Mouse (Mus musculus) limb, embryonic 13.5 days (tissue): ENCODE data around the gene Fam126a. TPM values are rescaled to one million over a fixed set of nuclear protein-coding genes. Genes with fewer than 3 reads are reported as not detected.

ENCODE experiments used
- ATAC-seq: fragments of 200-750 bp; cut with Nextera tagmentation; 2 replicates; pipeline ENCODE4 v1.8.0; 2017; ENCODE audit warnings: low read depth, moderate number of reproducible peaks, moderate TSS enrichment; ENCODE audit not compliant: low FRiP score
- H3K27ac ChIP-seq: fragments of 300-500 bp; sonication (generic); 2 replicates; pipeline ENCODE4 v1.5.1; 2015; ENCODE audit warnings: inconsistent platforms, mild to moderate bottlenecking, moderate library complexity
- H3K27me3 ChIP-seq: fragments of 300-500 bp; sonication (generic); 2 replicates; pipeline ENCODE4 v1.6.1; 2015; ENCODE audit warnings: mild to moderate bottlenecking, inconsistent platforms
- H3K36me3 ChIP-seq: fragments of 300-500 bp; sonication (generic); 2 replicates; pipeline ENCODE4 v1.6.1; 2015; ENCODE audit warnings: inconsistent platforms, mild to moderate bottlenecking, moderate library complexity
- H3K4me1 ChIP-seq: fragments of 300-500 bp; sonication (generic); 2 replicates; pipeline ENCODE4 v1.6.1; 2015; ENCODE audit warnings: inconsistent platforms
- H3K4me2 ChIP-seq: fragments of 300-500 bp; sonication (generic); replicated peaks from 2 replicates; pipeline ENCODE4 v1.6.1; 2015; ENCODE audit warnings: inconsistent platforms, mild to moderate bottlenecking, moderate library complexity
- H3K4me3 ChIP-seq: fragments of 300-500 bp; sonication (generic); 2 replicates; pipeline ENCODE4 v1.5.1; 2015; ENCODE audit warnings: moderate library complexity, mild to moderate bottlenecking, inconsistent platforms
- H3K9ac ChIP-seq: fragments of 300-500 bp; sonication (generic); 2 replicates; pipeline ENCODE4 v1.6.1; 2015; ENCODE audit warnings: mild to moderate bottlenecking, inconsistent platforms
- H3K9me3 ChIP-seq: fragments of 300-500 bp; sonication (generic); 2 replicates; pipeline ENCODE4 v1.6.1; 2016; ENCODE audit warnings: inconsistent platforms
- WGBS: fragments of 180-500 bp; shearing (Covaris S2); methylation state at CpG from one replicate; pipeline ENCODE4 v1.1.7; 2015; 5-methylcytosine and 5-hydroxymethylcytosine counted together
- polyA plus RNA-seq: library from polyadenylated mRNA; unstranded; fragments of >200 nt; fragmentation: Nextera tagmentation; extraction: Ambion mirVana; gene quantifications from 2 replicates; pipeline ENCODE4 v1.2.1, GENCODE M21; 2015

Gene Fam126a
- polyA plus RNA-seq, result 27.7 and 33.8 TPM in 2 replicates

- Histone ChIP-seq H3K9me3 (no peaks in the 10 kb centered on the region), H3K36me3 (no peaks in the 10 kb centered on the region), H3K4me1 (peaks cover 8% of the 10 kb centered on the region), H3K27ac (peak within 1 kb of the TSS; percentile 81), H3K4me2 (peak within 1 kb of the TSS; percentile 83), H3K27me3 (no peaks in the 10 kb centered on the region), H3K9ac (peak within 1 kb of the TSS; percentile 92), H3K4me3 (peak within 1 kb of the TSS; percentile 89)
- peak; percentile 100 for ATAC-seq
- WGBS, result 0% methylated on average over 13 of the region's 16 CpGs
Observed at GRCm38 (mm10) chr5:24030579-24030969, at the start of gene Fam126a. Gene Fam126a (minus strand): TSS chr5:24030690.

GRCm38 (mm10) chr5:24078420-24079179, 48.1 kb upstream of the Fam126a start:
- no peak overlapping the region for H3K27ac ChIP-seq
- no peak for ATAC-seq
- no peak overlapping the region for H3K4me3 ChIP-seq
- H3K4me2 ChIP-seq, result no peak overlapping the region
- no peak overlapping the region for H3K9ac ChIP-seq
- no peaks in the 10 kb centered on the region for H3K9me3 ChIP-seq
- WGBS, result 82% methylated on average over 7 of the region's 7 CpGs
- peaks cover 5% of the 10 kb centered on the region; the same call in 1 of the 2 replicates for H3K4me1 ChIP-seq
- no peaks in the 10 kb centered on the region for H3K27me3 ChIP-seq
- H3K36me3 ChIP-seq, result no peaks in the 10 kb centered on the region

- peaks cover 5% of the 10 kb centered on the region; the same call in 1 of the 2 replicates for H3K4me1 ChIP-seq
- H3K27ac ChIP-seq, result no peak overlapping the region
- H3K9me3 ChIP-seq, result no peaks in the 10 kb centered on the region
- no peak overlapping the region for H3K9ac ChIP-seq
- peak overlapping the region; percentile 54 for H3K4me2 ChIP-seq
- no peaks in the 10 kb centered on the region for H3K27me3 ChIP-seq
- no peaks in the 10 kb centered on the region for H3K36me3 ChIP-seq
- peak overlapping the region; percentile 34; the same call in 1 of the 2 replicates for H3K4me3 ChIP-seq
- ATAC-seq, result no peak
- 15% methylated on average over 7 of the region's 7 CpGs for WGBS
Observed at GRCm38 (mm10) chr5:24077739-24078306, 47.3 kb upstream of the Fam126a start.

GRCm38 (mm10) chr5:24076986-24077718, 46.7 kb upstream of the Fam126a start:
- no peak overlapping the region for H3K27ac ChIP-seq
- no peaks in the 10 kb centered on the region for H3K9me3 ChIP-seq
- no peaks in the 10 kb centered on the region for H3K36me3 ChIP-seq
- WGBS, result 3% methylated on average over 15 of the region's 15 CpGs
- no peak overlapping the region for H3K9ac ChIP-seq
- no peaks in the 10 kb centered on the region for H3K27me3 ChIP-seq
- H3K4me2 ChIP-seq, result peak overlapping the region; percentile 54
- peaks cover 5% of the 10 kb centered on the region; the same call in 1 of the 2 replicates for H3K4me1 ChIP-seq
- peak overlapping the region; percentile 34 for H3K4me3 ChIP-seq
- ATAC-seq, result peak; percentile 89

- no peak for ATAC-seq
- Histone ChIP-seq H3K27me3 (no peaks in the 10 kb centered on the region), H3K4me3 (no peak overlapping the region), H3K9ac (no peak overlapping the region), H3K4me1 (peaks cover 6% of the 10 kb centered on the region; the same call in 1 of the 2 replicates), H3K36me3 (no peaks in the 10 kb centered on the region), H3K27ac (no peak overlapping the region), H3K9me3 (no peaks in the 10 kb centered on the region), H3K4me2 (no peak overlapping the region)
- 55% methylated on average over 6 of the region's 6 CpGs for WGBS
Observed at GRCm38 (mm10) chr5:24072031-24072430, 41.5 kb upstream of the Fam126a start.

- Histone ChIP-seq H3K27me3 (no peaks in the 10 kb centered on the region), H3K27ac (no peak overlapping the region), H3K9me3 (no peaks in the 10 kb centered on the region), H3K4me2 (no peak overlapping the region), H3K4me3 (no peak overlapping the region), H3K9ac (no peak overlapping the region), H3K36me3 (no peaks in the 10 kb centered on the region), H3K4me1 (0 out of 2 replicates have a peak, but pooled peaks cover 3% of the 10 kb centered on the region)
- WGBS, result 72% methylated on average over 6 of the region's 6 CpGs
- no peak for ATAC-seq
Observed at GRCm38 (mm10) chr5:24068955-24069354, 38.5 kb upstream of the Fam126a start.

- no peaks in the 10 kb centered on the region for H3K27me3 ChIP-seq
- no peak overlapping the region for H3K4me3 ChIP-seq
- no peaks in the 10 kb centered on the region for H3K36me3 ChIP-seq
- WGBS, result 74% methylated on average over 4 of the region's 4 CpGs
- no peak overlapping the region for H3K9ac ChIP-seq
- H3K9me3 ChIP-seq, result no peaks in the 10 kb centered on the region
- no peaks in the 10 kb centered on the region for H3K4me1 ChIP-seq
- no peak overlapping the region for H3K4me2 ChIP-seq
- ATAC-seq, result 0 out of 2 replicates have a peak, but pooled peaks have one; percentile 36
- H3K27ac ChIP-seq, result no peak overlapping the region
Observed at GRCm38 (mm10) chr5:24063545-24063944, 33.1 kb upstream of the Fam126a start.

GRCm38 (mm10) chr5:24063034-24063433, 32.5 kb upstream of the Fam126a start:
- H3K36me3 ChIP-seq, result no peaks in the 10 kb centered on the region
- no peaks in the 10 kb centered on the region for H3K27me3 ChIP-seq
- no peak overlapping the region for H3K4me2 ChIP-seq
- H3K4me1 ChIP-seq, result no peaks in the 10 kb centered on the region
- no peak overlapping the region for H3K9ac ChIP-seq
- ATAC-seq, result no peak
- WGBS, result 79% methylated on average over 6 of the region's 6 CpGs
- no peaks in the 10 kb centered on the region for H3K9me3 ChIP-seq
- no peak overlapping the region for H3K4me3 ChIP-seq
- no peak overlapping the region for H3K27ac ChIP-seq

GRCm38 (mm10) chr5:24060949-24061348, 30.5 kb upstream of the Fam126a start:
- Histone ChIP-seq H3K4me2 (no peak overlapping the region), H3K36me3 (no peaks in the 10 kb centered on the region), H3K9me3 (no peaks in the 10 kb centered on the region), H3K9ac (no peak overlapping the region), H3K27me3 (no peaks in the 10 kb centered on the region), H3K4me3 (no peak overlapping the region), H3K27ac (no peak overlapping the region), H3K4me1 (no peaks in the 10 kb centered on the region)
- WGBS, result 53% methylated on average over 3 of the region's 3 CpGs
- no peak for ATAC-seq

- H3K9ac ChIP-seq, result no peak overlapping the region
- no peaks in the 10 kb centered on the region for H3K27me3 ChIP-seq
- peaks cover 5% of the 10 kb centered on the region for H3K9me3 ChIP-seq
- 68% methylated on average over 3 of the region's 3 CpGs for WGBS
- no peaks in the 10 kb centered on the region for H3K36me3 ChIP-seq
- H3K4me3 ChIP-seq, result no peak overlapping the region
- ATAC-seq, result no peak
- H3K27ac ChIP-seq, result no peak overlapping the region
- H3K4me1 ChIP-seq, result no peaks in the 10 kb centered on the region
- no peak overlapping the region for H3K4me2 ChIP-seq
Observed at GRCm38 (mm10) chr5:24057592-24057991, 27.1 kb upstream of the Fam126a start.

- H3K9ac ChIP-seq, result no peak overlapping the region
- H3K4me3 ChIP-seq, result no peak overlapping the region
- no peaks in the 10 kb centered on the region for H3K36me3 ChIP-seq
- H3K9me3 ChIP-seq, result peaks cover 5% of the 10 kb centered on the region
- no peak overlapping the region for H3K4me2 ChIP-seq
- no peak for ATAC-seq
- H3K27me3 ChIP-seq, result no peaks in the 10 kb centered on the region
- no peak overlapping the region for H3K27ac ChIP-seq
- H3K4me1 ChIP-seq, result no peaks in the 10 kb centered on the region
- 79% methylated on average over 2 of the region's 2 CpGs for WGBS
Observed at GRCm38 (mm10) chr5:24056865-24057264, 26.4 kb upstream of the Fam126a start.

GRCm38 (mm10) chr5:24054382-24054781, 23.9 kb upstream of the Fam126a start:
- no peak overlapping the region for H3K9ac ChIP-seq
- no peak for ATAC-seq
- no peaks in the 10 kb centered on the region for H3K36me3 ChIP-seq
- no peaks in the 10 kb centered on the region for H3K4me1 ChIP-seq
- H3K27me3 ChIP-seq, result no peaks in the 10 kb centered on the region
- peaks cover 5% of the 10 kb centered on the region for H3K9me3 ChIP-seq
- H3K4me2 ChIP-seq, result no peak overlapping the region
- whole genome bisulfite sequencing, result 91% methylated on average over 3 of the region's 3 CpGs
- H3K4me3 ChIP-seq, result no peak overlapping the region
- H3K27ac ChIP-seq, result no peak overlapping the region
